Mouse (Mus musculus) heart, embryonic 14.5 days (tissue): ENCODE data around the gene Phf1. TPM values are rescaled to one million over a fixed set of nuclear protein-coding genes. Genes with fewer than 3 reads are reported as not detected.

Experiments used
- ATAC-seq: fragments of 200-750 bp; cut with Nextera tagmentation; 2 replicates; pipeline ENCODE4 v1.8.0; 2017; ENCODE audit warnings: low read depth, moderate TSS enrichment; ENCODE audit not compliant: insufficient number of reproducible peaks, insufficient read depth, low FRiP score
- H3K27ac ChIP-seq, 2 experiments: fragments of 200-500 bp in 1 of 2; fragments of 300-500 bp in 1 of 2; sonication (generic) in 1 of 2; replicated peaks in 1 of 2; 2 replicates each; pipeline ENCODE4 v1.5.1; 2012 to 2014; ENCODE audit warnings: low read depth in 2 of 2, low read length in 2 of 2, control low read depth in 1 of 2, mild to moderate bottlenecking in 1 of 2, mixed read lengths in 1 of 2; ENCODE audit not compliant: control insufficient read depth in 1 of 2, insufficient read depth in 1 of 2
- H3K27me3 ChIP-seq: fragments of 300-500 bp; sonication (generic); 2 replicates; pipeline ENCODE4 v1.6.1; 2014; ENCODE audit warnings: mild to moderate bottlenecking, low read length, control low read depth; ENCODE audit not compliant: control insufficient read depth, insufficient read depth
- H3K36me3 ChIP-seq: fragments of 300-500 bp; sonication (generic); 2 replicates; pipeline ENCODE4 v1.6.1; 2014; ENCODE audit warnings: mild to moderate bottlenecking, control low read depth, low read length, mixed read lengths; ENCODE audit not compliant: control insufficient read depth, insufficient read depth
- H3K4me1 ChIP-seq, 2 experiments: fragments of 200-500 bp in 1 of 2; fragments of 300-500 bp in 1 of 2; sonication (generic) in 1 of 2; 2 replicates each; pipeline ENCODE4 v1.6.1; 2012 to 2014; ENCODE audit warnings: low read length in 2 of 2, control low read depth in 1 of 2, mixed read lengths in 1 of 2; ENCODE audit not compliant: control insufficient read depth in 2 of 2, insufficient read depth in 2 of 2
- H3K4me2 ChIP-seq: fragments of 300-500 bp; sonication (generic); 2 replicates; pipeline ENCODE4 v1.6.1; 2014; ENCODE audit warnings: mild to moderate bottlenecking, low read length
- H3K4me3 ChIP-seq, 2 experiments: fragments of 200-500 bp in 1 of 2; fragments of 300-500 bp in 1 of 2; sonication (generic) in 1 of 2; 2 replicates each; pipeline ENCODE4 v1.5.1; 2012 to 2014; ENCODE audit warnings: low read length in 2 of 2, mild to moderate bottlenecking in 2 of 2, control low read depth in 1 of 2, low read depth in 1 of 2, moderate library complexity in 1 of 2; ENCODE audit not compliant: control insufficient read depth in 1 of 2, insufficient read depth in 1 of 2
- H3K9ac ChIP-seq: fragments of 300-500 bp; sonication (generic); 2 replicates; pipeline ENCODE4 v1.6.1; 2014; ENCODE audit warnings: mild to moderate bottlenecking, low read length
- H3K9me3 ChIP-seq: fragments of 300-500 bp; sonication (generic); 2 replicates; pipeline ENCODE4 v1.6.1; 2016; ENCODE audit warnings: low read length, control low read depth; ENCODE audit not compliant: control insufficient read depth
- WGBS: fragments of 180-500 bp; shearing (Covaris S2); extraction: QIAGEN DNeasy Blood & Tissue Kit; methylation state at CpG from one replicate; pipeline ENCODE4 v1.1.7; 2014; 5-methylcytosine and 5-hydroxymethylcytosine counted together
- polyA plus RNA-seq: library from polyadenylated mRNA; unstranded; fragments of >200 nt; fragmentation: Nextera tagmentation; extraction: Ambion mirVana; gene quantifications from 2 replicates; pipeline ENCODE4 v1.2.1, GENCODE M21; 2014

The Phf1 gene
- polyA plus RNA-seq, 1 experiment from 2014 or later, result 8.0 TPM

DNA sequence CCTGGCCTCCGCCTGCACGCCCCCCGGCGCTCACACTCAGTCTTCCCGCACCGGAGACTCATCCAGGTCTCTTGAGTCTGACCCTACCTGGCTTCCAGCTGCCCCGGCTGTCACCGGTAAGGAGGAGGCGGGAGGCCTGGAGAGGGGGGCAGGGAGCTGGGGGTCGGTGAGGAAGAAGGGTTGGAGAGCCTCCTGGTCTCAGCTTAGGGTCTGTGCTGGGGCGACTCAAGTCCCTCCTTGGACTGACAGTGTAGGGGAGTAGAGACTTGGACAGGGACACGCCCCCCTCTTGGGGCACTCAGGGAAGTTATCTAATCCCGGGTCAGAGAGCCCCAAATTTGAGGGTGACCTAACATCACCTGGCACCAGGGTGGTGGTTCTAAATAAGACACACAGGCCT lies 567 bp downstream of the Phf1 start:
- Histone ChIP-seq H3K27me3 (no peaks in the 10 kb centered on the region), H3K4me1 (peaks cover 8 to 19% of the 10 kb centered on the region in 2 experiments; a peak in 3 of 4 replicates), H3K4me2 (peak overlapping the region; percentile 86), H3K9me3 (no peaks in the 10 kb centered on the region), H3K4me3 (peak overlapping the region; percentile 57), H3K36me3 (peaks cover 65% of the 10 kb centered on the region), H3K9ac (peak overlapping the region; percentile 83), H3K27ac (peak overlapping the region; percentile 52 to 75)
- peak; percentile 14; the same call in 1 of the 2 replicates for ATAC-seq
- WGBS, result 3% methylated on average over 13 of the region's 13 CpGs

- Histone ChIP-seq H3K27ac (no peak overlapping the region), H3K4me2 (peak overlapping the region; percentile 86), H3K4me1 (peaks cover 8 to 20% of the 10 kb centered on the region in 2 experiments; a peak in 3 of 4 replicates), H3K9ac (peak overlapping the region; percentile 83), H3K4me3 (peak overlapping the region; percentile 57; a peak in 3 of 4 replicates), H3K9me3 (no peaks in the 10 kb centered on the region), H3K36me3 (peaks cover 58% of the 10 kb centered on the region), H3K27me3 (no peaks in the 10 kb centered on the region)
- WGBS, result 78% methylated on average over 16 of the region's 16 CpGs
- no peak for ATAC-seq
Measured at GRCm38 (mm10) chr17:26933885-26934827, 1.3 kb downstream of the Phf1 start.

DNA sequence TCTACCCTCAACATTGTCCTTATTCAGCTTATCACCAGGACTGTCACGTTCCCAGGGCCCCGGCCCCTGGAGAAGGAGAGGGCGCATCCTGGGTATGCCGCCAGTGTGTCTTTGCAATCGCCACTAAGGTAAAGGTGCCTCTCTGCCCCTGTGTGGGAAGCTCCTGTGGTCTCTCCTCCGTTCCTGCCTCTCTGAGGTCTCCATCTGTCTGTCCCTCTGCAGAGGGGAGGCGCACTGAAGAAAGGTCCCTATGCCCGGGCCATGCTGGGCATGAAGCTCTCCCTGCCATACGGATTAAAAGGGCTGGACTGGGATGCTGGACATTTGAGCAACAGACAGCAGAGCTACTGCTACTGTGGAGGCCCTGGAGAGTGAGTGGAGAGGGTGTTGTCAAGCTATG lies 2.2 kb downstream of the Phf1 start:
- H3K9me3 ChIP-seq, result no peaks in the 10 kb centered on the region
- no peak for ATAC-seq
- no peak overlapping the region for H3K27ac ChIP-seq
- H3K36me3 ChIP-seq, result peaks cover 49% of the 10 kb centered on the region
- no peak overlapping the region for H3K4me3 ChIP-seq
- WGBS, result 89% methylated on average over 9 of the region's 9 CpGs
- no peak overlapping the region for H3K4me2 ChIP-seq
- H3K9ac ChIP-seq, result no peak overlapping the region
- peaks cover 10 to 22% of the 10 kb centered on the region in 2 experiments; a peak in 3 of 4 replicates for H3K4me1 ChIP-seq
- no peaks in the 10 kb centered on the region for H3K27me3 ChIP-seq

GRCm38 (mm10) chr17:26936453-26936852 lies 3.6 kb downstream of the Phf1 start:
- no peaks in the 10 kb centered on the region for H3K27me3 ChIP-seq
- WGBS, result 77% methylated on average over 12 of the region's 12 CpGs
- no peaks in the 10 kb centered on the region for H3K9me3 ChIP-seq
- peaks cover 41% of the 10 kb centered on the region for H3K36me3 ChIP-seq
- no peak overlapping the region for H3K9ac ChIP-seq
- no peak for ATAC-seq
- no peak overlapping the region for H3K27ac ChIP-seq
- peaks cover 15 to 34% of the 10 kb centered on the region in 2 experiments; a peak in 3 of 4 replicates for H3K4me1 ChIP-seq
- no peak overlapping the region for H3K4me3 ChIP-seq
- H3K4me2 ChIP-seq, result no peak overlapping the region

DNA sequence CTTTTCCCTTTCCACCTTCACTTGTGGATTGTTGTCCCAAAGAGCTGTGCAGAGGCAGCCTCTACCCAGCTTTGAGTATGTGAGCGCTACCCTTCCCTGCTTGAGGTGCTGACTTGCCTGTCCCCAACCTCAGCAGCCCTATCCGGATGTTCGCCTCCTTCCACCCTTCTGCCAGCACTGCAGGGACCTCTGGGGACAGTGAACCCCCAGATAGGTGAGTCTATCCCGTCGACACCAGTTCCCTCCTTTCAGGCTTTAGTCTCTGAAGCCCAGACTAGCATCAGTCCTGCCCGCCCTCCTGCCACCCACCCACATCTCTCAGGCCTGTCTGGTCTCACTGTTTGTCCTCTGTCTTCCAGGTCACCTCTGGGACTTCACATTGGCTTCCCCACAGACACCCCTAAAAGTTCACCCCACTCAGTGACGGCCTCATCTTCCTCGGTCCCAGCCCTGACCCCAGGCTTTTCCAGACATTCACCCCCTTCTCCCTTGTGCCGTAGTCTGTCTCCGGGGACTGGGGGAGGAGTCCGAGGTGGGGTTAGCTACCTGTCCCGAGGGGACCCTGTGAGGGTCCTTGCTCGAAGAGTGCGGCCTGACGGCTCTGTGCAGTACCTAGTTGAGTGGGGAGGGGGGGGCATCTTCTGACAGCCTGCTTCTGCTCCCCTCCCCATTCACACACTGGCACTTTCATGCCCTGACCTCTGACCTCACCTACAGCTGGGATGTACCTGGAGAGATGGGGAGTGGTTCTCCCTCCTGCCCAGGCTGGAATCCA lies 4.3 kb downstream of the Phf1 start:
- H3K4me3 ChIP-seq, result no peak overlapping the region
- peaks cover 41% of the 10 kb centered on the region for H3K36me3 ChIP-seq
- H3K9me3 ChIP-seq, result no peaks in the 10 kb centered on the region
- no peak overlapping the region for H3K27ac ChIP-seq
- no peak for ATAC-seq
- WGBS, result 88% methylated on average over 15 of the region's 15 CpGs
- H3K4me2 ChIP-seq, result peak overlapping the region; percentile 76; the same call in 1 of the 2 replicates
- peaks cover 19 to 36% of the 10 kb centered on the region in 2 experiments for H3K4me1 ChIP-seq
- H3K27me3 ChIP-seq, result no peaks in the 10 kb centered on the region
- no peak overlapping the region; the same call in 1 of the 2 replicates for H3K9ac ChIP-seq

DNA sequence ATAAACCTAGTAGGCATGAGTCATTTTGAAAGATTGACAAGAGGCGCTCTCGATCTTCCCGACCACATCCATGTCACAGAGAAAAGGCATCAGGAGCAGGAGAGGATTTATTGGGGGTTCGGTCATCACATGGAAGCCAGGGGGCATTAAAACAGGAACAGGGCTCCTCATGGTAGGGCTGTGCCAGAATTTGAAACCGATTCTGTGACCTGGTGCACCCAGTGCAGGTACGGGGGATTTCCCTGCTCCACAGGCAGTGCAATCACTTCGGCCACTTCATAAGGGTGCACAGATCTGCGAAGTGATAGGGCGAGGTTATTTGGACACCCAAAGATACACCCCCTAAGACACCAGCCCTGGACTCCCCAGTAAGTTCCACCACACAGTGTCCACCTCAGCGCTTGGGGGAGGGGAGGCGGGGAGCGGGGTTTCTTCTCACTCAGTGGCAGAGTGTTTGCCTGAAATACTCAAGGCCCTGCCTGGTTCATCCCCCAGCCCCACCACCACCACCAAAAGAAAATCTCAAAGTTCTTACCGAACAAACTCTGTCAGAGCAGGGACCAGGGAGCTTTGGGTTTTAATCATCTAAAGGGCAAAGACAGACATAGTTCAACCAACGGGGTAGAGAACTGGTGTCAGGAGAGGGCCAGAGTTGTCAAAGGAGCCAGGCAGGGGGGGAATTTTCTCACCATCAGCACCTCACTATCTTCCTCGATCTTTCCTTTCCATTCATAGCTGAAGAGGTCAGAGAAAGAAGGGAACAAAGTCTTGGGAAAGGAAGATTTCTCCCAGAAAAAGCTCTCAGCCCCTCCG lies 5.2 kb downstream of the Phf1 start:
- Histone ChIP-seq H3K4me1 (peaks cover 19 to 36% of the 10 kb centered on the region in 2 experiments), H3K27me3 (no peaks in the 10 kb centered on the region), H3K9me3 (no peaks in the 10 kb centered on the region), H3K27ac (peak overlapping the region; percentile 72 to 87; a peak in 2 of 4 replicates), H3K9ac (peak overlapping the region; percentile 71), H3K4me2 (peak overlapping the region; percentile 76), H3K4me3 (peak overlapping the region; percentile 70 to 78), H3K36me3 (peaks cover 38% of the 10 kb centered on the region)
- WGBS, result 50% methylated on average over 16 of the region's 16 CpGs
- no peak for ATAC-seq

GRCm38 (mm10) chr17:26938731-26939130 lies 5.9 kb downstream of the Phf1 start:
- H3K4me3 ChIP-seq, result peak overlapping the region; percentile 70 to 78
- peaks cover 17 to 33% of the 10 kb centered on the region in 2 experiments for H3K4me1 ChIP-seq
- no peaks in the 10 kb centered on the region for H3K9me3 ChIP-seq
- H3K36me3 ChIP-seq, result peaks cover 38% of the 10 kb centered on the region
- peak overlapping the region; percentile 71 for H3K9ac ChIP-seq
- ATAC-seq, result no peak
- H3K27ac ChIP-seq, result peak overlapping the region; percentile 72 to 87
- under 1% methylated on average over 22 of the region's 22 CpGs for WGBS
- no peaks in the 10 kb centered on the region for H3K27me3 ChIP-seq
- peak overlapping the region; percentile 76 for H3K4me2 ChIP-seq
